Mouse (Mus musculus) macrophage (primary cell): Measurements from ENCODE around the gene Aplnr. TPM values are rescaled to one million over a fixed set of nuclear protein-coding genes. Genes with fewer than 3 reads are reported as not detected.

ENCODE experiments used
- H3K27ac ChIP-seq: fragments of 350-480 bp; formaldehyde crosslinking; 2 replicates; pipeline ENCODE4 v1.9.0; 2021
- H3K36me3 ChIP-seq: fragments of 350-480 bp; formaldehyde crosslinking; 2 replicates; pipeline ENCODE4 v1.9.0; 2021; ENCODE audit errors: inconsistent target
- H3K4me3 ChIP-seq: fragments of 350-480 bp; formaldehyde crosslinking; 2 replicates; pipeline ENCODE4 v1.9.0; 2021; ENCODE audit errors: inconsistent target
- H3K79me2 ChIP-seq: fragments of 350-480 bp; formaldehyde crosslinking; 2 replicates; pipeline ENCODE4 v1.9.0; 2021; ENCODE audit errors: inconsistent target
- WGBS: methylation state at CpG from one replicate; pipeline ENCODE4 v1.1.7; 2026; ENCODE audit warnings: inconsistent platforms; ENCODE audit not compliant: missing documents; 5-methylcytosine and 5-hydroxymethylcytosine counted together
- polyA plus RNA-seq: library from polyadenylated mRNA; stranded (reverse); fragments of 250-400 nt; gene quantifications from 3 replicates; pipeline ENCODE4 v1.2.4, GENCODE M21; 2018; ENCODE audit warnings: inconsistent platforms

The Aplnr gene
- polyA plus RNA-seq, 1 experiment from 2014 or later = not detected

GRCm38 (mm10) chr2:85123869-85124535, 12.0 kb upstream of the Aplnr start:
- Histone ChIP-seq H3K27ac (no peak overlapping the region), H3K4me3 (no peak overlapping the region), H3K79me2 (no peaks in the 10 kb centered on the region), H3K36me3 (no peaks in the 10 kb centered on the region)
- 83% methylated on average over 1 of the region's 1 CpGs for WGBS

GRCm38 (mm10) chr2:85129496-85129971, 6.5 kb upstream of the Aplnr start:
- Histone ChIP-seq H3K27ac (no peak overlapping the region), H3K36me3 (no peaks in the 10 kb centered on the region), H3K4me3 (no peak overlapping the region), H3K79me2 (no peaks in the 10 kb centered on the region)
- WGBS = 15% methylated on average over 6 of the region's 6 CpGs

GRCm38 (mm10) chr2:85131226-85131625, 4.8 kb upstream of the Aplnr start:
- Histone ChIP-seq H3K4me3 (no peak overlapping the region), H3K36me3 (no peaks in the 10 kb centered on the region), H3K79me2 (no peaks in the 10 kb centered on the region), H3K27ac (no peak overlapping the region)
- WGBS = 97% methylated on average over 2 of the region's 2 CpGs

GRCm38 (mm10) chr2:85131724-85132123, 4.3 kb upstream of the Aplnr start:
- Histone ChIP-seq H3K36me3 (no peaks in the 10 kb centered on the region), H3K27ac (no peak overlapping the region), H3K4me3 (no peak overlapping the region), H3K79me2 (no peaks in the 10 kb centered on the region)
- WGBS = 91% methylated on average over 1 of the region's 1 CpGs

GRCm38 (mm10) chr2:85132204-85132603, 3.8 kb upstream of the Aplnr start:
- H3K4me3 ChIP-seq = no peak overlapping the region
- no peaks in the 10 kb centered on the region for H3K36me3 ChIP-seq
- 45% methylated on average over 2 of the region's 2 CpGs for WGBS
- no peaks in the 10 kb centered on the region for H3K79me2 ChIP-seq
- H3K27ac ChIP-seq = no peak overlapping the region

GRCm38 (mm10) chr2:85135099-85135498, 926 bp upstream of the Aplnr start:
- Histone ChIP-seq H3K36me3 (no peaks in the 10 kb centered on the region), H3K27ac (no peak overlapping the region), H3K4me3 (no peak overlapping the region), H3K79me2 (no peaks in the 10 kb centered on the region)
- 0% methylated on average over 1 of the region's 1 CpGs for WGBS

- H3K27ac ChIP-seq = no peak overlapping the region
- WGBS = 87% methylated on average over 21 of the region's 21 CpGs
These were observed 951 bp downstream of the Aplnr start for GRCm38 (mm10) chr2:85136831-85137520.

GRCm38 (mm10) chr2:85137601-85138140, 1.6 kb downstream of the Aplnr start:
- Histone ChIP-seq H3K27ac (no peak overlapping the region), H3K36me3 (no peaks in the 10 kb centered on the region), H3K4me3 (no peak overlapping the region), H3K79me2 (no peaks in the 10 kb centered on the region)
- WGBS = 5% methylated on average over 10 of the region's 10 CpGs

More at GRCm38 (mm10) chr2:85136831-85137520, 951 bp downstream of the Aplnr start:
- Histone ChIP-seq H3K36me3 (no peaks in the 10 kb centered on the region), H3K4me3 (no peak overlapping the region), H3K79me2 (no peaks in the 10 kb centered on the region)

- Histone ChIP-seq H3K36me3 (no peaks in the 10 kb centered on the region), H3K79me2 (no peaks in the 10 kb centered on the region), H3K4me3 (no peak overlapping the region), H3K27ac (no peak overlapping the region)
- WGBS = 44% methylated on average over 2 of the region's 2 CpGs
These were observed 2.1 kb downstream of the Aplnr start for GRCm38 (mm10) chr2:85138143-85138542.

- Histone ChIP-seq H3K27ac (no peak overlapping the region), H3K36me3 (no peaks in the 10 kb centered on the region), H3K79me2 (no peaks in the 10 kb centered on the region), H3K4me3 (no peak overlapping the region)
- 91% methylated on average over 4 of the region's 4 CpGs for WGBS
These were observed 3.4 kb downstream of the Aplnr start for GRCm38 (mm10) chr2:85139393-85139792.

GRCm38 (mm10) chr2:85139846-85140245, 3.8 kb downstream of the Aplnr start:
- WGBS = 91% methylated on average over 7 of the region's 7 CpGs
- Histone ChIP-seq H3K4me3 (no peak overlapping the region), H3K36me3 (no peaks in the 10 kb centered on the region), H3K27ac (no peak overlapping the region), H3K79me2 (no peaks in the 10 kb centered on the region)

GRCm38 (mm10) chr2:85140833-85141232, 4.8 kb downstream of the Aplnr start:
- Histone ChIP-seq H3K27ac (no peak overlapping the region), H3K36me3 (no peaks in the 10 kb centered on the region), H3K4me3 (no peak overlapping the region), H3K79me2 (no peaks in the 10 kb centered on the region)

GRCm38 (mm10) chr2:85144908-85145307, 8.9 kb downstream of the Aplnr start:
- Histone ChIP-seq H3K4me3 (no peak overlapping the region), H3K79me2 (no peaks in the 10 kb centered on the region), H3K27ac (no peak overlapping the region), H3K36me3 (no peaks in the 10 kb centered on the region)
- WGBS = 31% methylated on average over 2 of the region's 2 CpGs

GRCm38 (mm10) chr2:85145346-85145745, 9.3 kb downstream of the Aplnr start:
- 70% methylated on average over 3 of the region's 3 CpGs for WGBS

GRCm38 (mm10) chr2:85147481-85147880, 11.5 kb downstream of the Aplnr start:
- Histone ChIP-seq H3K4me3 (no peak overlapping the region), H3K36me3 (no peaks in the 10 kb centered on the region), H3K27ac (no peak overlapping the region), H3K79me2 (no peaks in the 10 kb centered on the region)
- 85% methylated on average over 2 of the region's 2 CpGs for whole genome bisulfite sequencing

More at GRCm38 (mm10) chr2:85145346-85145745, 9.3 kb downstream of the Aplnr start:
- H3K79me2 ChIP-seq = no peaks in the 10 kb centered on the region
- no peaks in the 10 kb centered on the region for H3K36me3 ChIP-seq
- no peak overlapping the region for H3K4me3 ChIP-seq
- H3K27ac ChIP-seq = no peak overlapping the region
